Mouse (Mus musculus): ENCODE data around the gene Uqcc1.

DNA sequence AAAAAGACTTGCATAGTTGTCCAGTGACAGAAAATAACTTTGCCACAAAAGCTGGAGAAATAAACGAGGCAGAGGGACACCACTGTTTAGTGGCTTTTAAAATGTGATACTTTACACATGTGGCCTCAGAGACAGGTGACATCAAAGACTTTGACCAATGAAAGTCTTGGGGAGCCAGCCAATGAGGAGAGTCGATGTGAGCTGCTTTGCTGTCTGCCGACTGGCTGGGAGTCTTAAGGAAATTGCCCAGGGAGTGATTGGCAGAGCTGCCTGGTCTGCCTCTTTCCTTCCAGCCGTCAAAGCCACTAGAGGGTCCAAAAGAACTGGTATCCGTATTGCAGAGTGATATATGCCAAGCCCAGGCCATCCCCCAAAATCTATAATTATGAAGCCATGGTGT lies 115.3 kb downstream of the Uqcc1 start:
- TF ChIP-seq CTCF (IDR thresholded peaks at IDR 0.05; ENCODE audit: insufficient read depth, low read depth, low read length) (no peak), POLR2A (IDR thresholded peaks at IDR 0.05; ENCODE audit: insufficient read depth, low read depth, low read length) (no peak)
